Mouse (Mus musculus) liver, postnatal 0 days (tissue): Measurements from ENCODE around the gene Irf1.

Source experiments
- CTCF ChIP-seq: sonication (generic); IDR thresholded peaks from 2 replicates; pipeline ENCODE4 v1.5.1; 2016; ENCODE audit warnings: antibody characterized with exemption, low read depth
- EP300 ChIP-seq: IDR thresholded peaks from 2 replicates; pipeline ENCODE4 v1.6.1; 2016; ENCODE audit warnings: antibody characterized with exemption, low read depth, mild to moderate bottlenecking

DNA sequence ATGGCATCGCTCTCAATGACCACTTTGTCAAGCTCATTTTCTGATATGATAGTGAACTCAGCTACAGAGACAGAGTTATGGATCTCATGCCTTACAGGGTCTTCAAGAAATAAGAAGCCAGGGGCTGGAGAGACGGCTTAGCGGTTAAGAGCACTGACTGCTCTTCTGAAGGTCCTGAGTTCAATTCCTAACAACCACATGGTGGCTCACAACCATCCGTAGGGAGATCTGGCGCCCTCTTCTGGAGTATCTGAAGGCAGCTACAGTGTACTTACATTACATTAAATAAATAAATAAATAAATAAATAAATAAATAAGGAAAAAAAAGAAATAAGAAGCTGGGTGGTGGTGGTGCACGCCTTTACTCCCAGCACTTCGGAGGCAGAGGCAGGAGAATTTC, 36.0 kb upstream of the Irf1 start:
- TF ChIP-seq EP300 (no peak), CTCF (peak; percentile 41)
